Mouse (Mus musculus) retina, postnatal 7 days (tissue): ENCODE data around the gene Olfr478.
"Not testable (repeated sequence)": the region's sequence is repeated elsewhere in the genome, so short reads cannot be mapped to it uniquely, and the experiment has no call there.

Experiments used
- DNase-seq: peaks from one replicate; pipeline ENCODE4 v3.0.0-alpha.2; 2012; ENCODE audit warnings: low read depth, low spot score

The Olfr478 gene

DNA sequence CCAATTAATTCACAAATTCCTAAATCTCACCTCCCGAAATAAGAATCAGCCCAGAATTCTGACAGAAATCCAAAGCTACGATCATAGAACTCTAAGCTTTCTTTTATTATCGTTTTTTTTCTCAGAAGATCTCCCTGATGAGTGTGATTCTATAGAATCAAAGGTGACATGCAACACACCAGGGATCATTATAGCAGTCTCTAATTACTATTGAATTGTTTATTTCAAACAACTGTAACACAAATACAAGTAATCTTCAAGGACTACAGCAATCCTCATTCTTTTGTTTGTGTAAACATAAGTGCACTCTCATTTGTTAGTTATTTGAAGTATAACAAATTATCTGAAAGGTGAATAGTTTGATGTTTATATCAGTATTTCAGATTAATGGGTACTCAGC, at the start of gene Olfr478:
Olfr478 (minus strand) TSS at position 101 of the 400 bp plus-strand sequence.
- no peak for DNase-seq

DNA sequence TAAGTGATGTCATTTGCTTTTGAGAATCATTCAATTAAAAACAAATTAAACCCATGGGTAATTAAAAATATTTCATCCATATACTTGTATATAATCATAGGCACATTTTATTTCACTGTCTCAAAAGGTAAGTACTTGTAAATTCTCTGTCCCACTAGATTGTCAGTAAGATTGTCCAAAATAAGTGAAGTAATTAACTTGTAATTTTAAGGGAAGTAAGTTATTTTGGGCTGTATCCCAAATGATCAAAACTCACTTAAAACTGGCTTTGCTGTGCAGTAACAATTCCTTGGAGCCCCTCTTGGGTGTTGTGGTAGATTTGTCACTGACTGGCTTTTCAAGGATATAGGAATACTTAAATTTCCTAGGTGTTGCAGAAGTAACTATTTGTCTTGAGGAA, 45.8 kb upstream of the Olfr478 start, which contains the start of gene Olfr481:
Olfr481 (plus strand) TSS at position 301 of the 400 bp plus-strand sequence.
- DNase-seq = no peak

DNA sequence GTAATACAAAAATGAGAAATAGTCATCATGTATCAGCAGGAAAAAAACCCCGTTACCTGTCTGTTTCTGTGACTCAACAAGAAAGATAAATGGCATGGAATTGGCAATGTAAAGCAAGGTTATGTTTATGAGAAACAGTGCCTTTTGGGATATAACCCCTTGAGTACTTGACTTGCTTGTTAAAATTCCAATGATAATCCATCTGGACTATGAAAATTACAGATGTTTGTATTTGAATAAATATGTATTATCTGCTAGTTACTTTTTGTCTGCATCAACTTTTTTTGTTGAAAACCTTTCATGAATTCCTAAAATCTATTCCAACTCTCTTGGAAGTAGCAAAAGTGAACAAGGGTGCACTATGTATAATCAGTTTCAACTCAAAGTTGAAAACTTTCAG, 33.5 kb upstream of the Olfr478 start, which contains the start of gene Olfr480:
Olfr480 (minus strand) TSS at position 101 of the 400 bp plus-strand sequence.
- DNase-seq = no peak

DNA sequence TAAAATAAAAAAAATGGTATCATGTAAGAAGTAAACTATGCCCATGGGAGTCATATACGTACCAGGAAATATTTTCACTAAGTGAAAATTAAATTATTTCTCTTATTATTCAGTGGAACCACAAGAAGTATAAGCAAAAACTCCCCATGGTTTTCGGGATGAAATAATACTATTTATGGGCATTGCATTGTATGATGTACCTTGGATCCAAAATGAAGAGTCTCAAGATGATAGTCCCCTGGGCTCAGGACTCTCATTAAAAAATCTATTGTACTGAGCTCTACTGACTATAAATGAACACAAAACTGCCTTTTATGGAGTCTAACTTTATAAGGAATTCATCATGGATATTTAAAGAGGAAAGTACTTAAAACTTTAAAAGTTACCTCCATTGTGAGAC, 16.6 kb upstream of the Olfr478 start, which contains the start of gene Olfr479:
Olfr479 (plus strand) TSS at position 301 of the 400 bp plus-strand sequence.
- no peak for DNase-seq

DNA sequence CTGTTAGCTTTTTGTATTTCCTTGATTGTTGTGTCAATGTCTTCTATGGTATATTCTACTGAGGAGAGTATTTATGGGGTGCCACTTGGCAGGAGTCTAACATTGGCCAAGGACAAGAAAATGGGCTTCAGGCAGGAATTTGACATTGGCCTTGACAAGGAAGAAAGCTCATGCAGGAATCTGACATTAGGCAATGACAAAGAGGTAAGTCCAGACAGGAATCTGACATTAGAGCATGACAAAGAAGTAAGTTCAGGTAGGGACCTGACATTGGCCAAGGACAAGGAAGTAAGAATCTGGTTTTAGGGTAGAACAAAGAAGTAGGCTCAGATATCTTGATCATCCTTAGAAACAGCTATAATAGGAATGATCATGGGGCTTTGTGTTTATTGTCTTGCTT, 19.5 kb downstream of the Olfr478 start:
- DNase-seq = not testable (repeated sequence)

DNA sequence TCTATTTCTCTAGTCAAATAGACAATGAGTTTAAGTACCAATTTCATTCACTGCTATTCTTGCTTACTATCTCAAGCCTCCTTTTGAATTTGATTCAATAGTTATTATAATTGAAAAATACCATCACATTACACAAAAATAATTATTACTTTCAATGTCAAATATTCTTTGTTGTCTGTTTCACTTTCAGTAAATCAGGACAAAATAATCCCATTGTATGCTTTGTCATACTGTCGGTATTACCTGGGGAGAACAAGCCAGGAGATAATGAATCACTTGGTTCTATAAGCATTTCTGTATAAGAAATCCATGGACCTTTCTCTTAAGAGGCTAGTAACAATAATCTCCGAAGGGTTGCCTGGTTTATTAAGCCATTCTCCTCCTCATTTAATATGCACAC, 47.4 kb downstream of the Olfr478 start, which contains the start of gene Olfr477:
Olfr477 (plus strand) TSS at position 301 of the 400 bp plus-strand sequence.
- DNase-seq = no peak
